Mouse (Mus musculus): ENCODE results near the gene Sst.

- no peak for TF ChIP-seq CTCF (IDR thresholded peaks at IDR 0.05; ENCODE audit: extremely low read depth, insufficient read depth, low read length)
- TF ChIP-seq POLR2A (IDR thresholded peaks at IDR 0.05; ENCODE audit: extremely low read depth, insufficient read depth, low read length): no peak
Observed at GRCm38 (mm10) chr16:23849176-23849575, 41.6 kb downstream of the Sst start.

Measured in cortical plate, adult 2 months (tissue).